Mouse (Mus musculus) erythroblast, adult 5-6 weeks (primary cell): ENCODE results near the gene Kcnmb1. TPM values are rescaled to one million over a fixed set of nuclear protein-coding genes. Genes with fewer than 3 reads are reported as not detected.

Experiments
- ATAC-seq: replicated peaks from 2 replicates; pipeline ENCODE4 v1.8.0; 2016; ENCODE audit warnings: moderate number of reproducible peaks, mild to moderate bottlenecking, moderate TSS enrichment, inconsistent platforms; ENCODE audit not compliant: poor library complexity, low FRiP score, severe bottlenecking
- total RNA-seq, 2 experiments: library from RNA; stranded (forward) in 1 of 2; stranded (reverse) in 1 of 2; fragments of 150-400 nt in 1 of 2; fragments of 200-764, 138-1000 nt in 1 of 2; gene quantifications; 2 replicates each; pipeline versions ENCODE4 v1.2.3 to v1.2.4; 2015 to 2017; ENCODE audit warnings: low replicate concordance in 2 of 2

The Kcnmb1 gene
- total RNA-seq (2015; ENCODE audit: low replicate concordance) (not detected in 2 replicates), total RNA-seq (2017; ENCODE audit: low replicate concordance) (not detected in 2 replicates)

DNA sequence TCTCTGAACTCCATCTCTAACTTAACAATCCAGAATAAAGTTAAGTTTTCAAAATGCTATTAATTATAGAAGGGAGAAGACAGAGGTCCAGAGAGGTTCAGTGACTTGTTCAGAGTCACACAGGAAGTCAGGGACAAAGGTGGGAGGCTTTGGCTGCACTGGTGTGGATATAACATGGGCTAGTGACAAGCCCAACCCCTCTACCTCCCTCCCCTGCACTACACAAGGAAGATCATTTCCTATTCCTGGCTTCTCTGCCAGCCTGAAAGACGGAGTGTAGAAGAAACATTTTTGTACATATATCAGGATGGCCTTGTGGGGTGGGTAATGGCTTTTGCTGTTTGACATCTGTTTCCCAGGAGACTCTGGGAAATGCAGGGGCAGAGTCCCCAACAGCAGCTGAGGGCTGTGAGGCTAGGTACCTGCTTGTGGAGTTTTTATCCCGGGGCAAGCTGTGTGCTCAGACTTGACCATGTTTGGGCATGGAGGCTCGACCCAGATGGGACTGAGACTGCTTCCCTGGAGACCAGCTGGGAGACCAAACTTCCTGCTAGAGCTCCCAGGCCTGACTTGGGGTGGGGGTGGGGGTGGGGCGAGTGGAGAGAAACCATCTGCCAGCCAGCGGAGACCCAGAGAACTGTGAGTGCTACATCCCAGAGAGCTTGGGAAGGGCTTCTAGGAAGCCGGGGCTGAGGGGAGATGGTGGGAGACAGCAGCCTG lies at the start of gene Kcnmb1:
Kcnmb1 (plus strand) TSS at position 326 of the 720 bp plus-strand sequence.
- ATAC-seq: no peak

DNA sequence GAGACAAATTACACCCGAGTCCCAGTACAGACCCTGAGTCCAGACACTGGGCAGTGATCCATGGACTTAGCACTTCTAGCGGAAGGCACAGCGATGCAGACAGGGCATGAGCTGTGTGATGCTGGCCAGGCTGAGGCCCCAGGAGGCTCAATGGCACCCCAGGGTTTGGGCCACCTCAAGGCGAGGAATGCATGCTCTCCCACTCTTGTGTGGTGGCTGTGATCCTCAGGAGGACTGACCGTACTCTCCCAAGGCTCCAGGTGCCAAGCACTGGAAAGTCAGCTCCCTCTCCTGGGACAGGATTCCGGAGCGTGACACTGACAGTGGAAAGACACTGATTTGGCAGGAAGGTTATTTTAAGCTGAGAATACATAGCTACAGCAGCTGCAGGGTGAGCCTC lies 49.8 kb upstream of the Kcnmb1 start:
- no peak for ATAC-seq

DNA sequence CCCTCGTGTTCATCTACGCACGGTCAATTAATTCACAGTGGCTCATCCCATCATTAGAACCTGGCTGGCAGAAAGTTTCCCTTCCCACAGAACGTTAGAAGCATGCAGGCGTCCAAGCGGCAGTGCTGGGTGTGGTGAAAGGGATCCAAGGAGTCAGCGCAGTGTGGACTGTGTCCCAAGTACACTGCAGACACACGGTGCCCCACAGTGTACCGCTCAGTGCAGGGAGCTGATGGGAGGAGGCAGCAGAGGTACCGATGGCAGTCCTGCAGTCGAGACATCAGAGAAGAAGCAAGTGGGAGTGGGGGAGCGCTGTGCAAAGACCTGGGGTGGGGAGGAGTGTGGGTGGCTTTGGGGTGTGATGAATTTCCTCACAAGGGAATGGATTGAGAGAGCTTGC lies 48.6 kb upstream of the Kcnmb1 start:
- no peak for ATAC-seq

DNA sequence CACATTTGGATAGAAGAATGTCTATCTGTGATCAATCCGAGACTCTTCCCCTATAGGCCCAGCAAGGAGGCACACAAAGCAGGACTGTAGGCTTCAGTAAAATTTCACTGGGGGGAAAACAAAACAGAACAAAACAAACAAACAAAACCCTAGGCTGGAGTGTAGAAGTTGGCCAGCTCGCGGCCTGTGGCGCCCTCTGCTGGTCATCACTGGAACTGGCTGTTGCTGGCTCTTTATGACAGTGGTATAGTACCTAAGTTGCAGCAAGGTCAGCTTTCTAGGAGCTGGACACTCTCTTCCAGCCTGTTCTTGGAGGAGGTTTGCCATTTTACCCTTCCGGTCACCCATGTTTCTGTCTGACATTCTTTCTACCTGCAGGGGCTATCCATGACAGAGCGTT lies 45.2 kb upstream of the Kcnmb1 start:
- ATAC-seq: no peak

DNA sequence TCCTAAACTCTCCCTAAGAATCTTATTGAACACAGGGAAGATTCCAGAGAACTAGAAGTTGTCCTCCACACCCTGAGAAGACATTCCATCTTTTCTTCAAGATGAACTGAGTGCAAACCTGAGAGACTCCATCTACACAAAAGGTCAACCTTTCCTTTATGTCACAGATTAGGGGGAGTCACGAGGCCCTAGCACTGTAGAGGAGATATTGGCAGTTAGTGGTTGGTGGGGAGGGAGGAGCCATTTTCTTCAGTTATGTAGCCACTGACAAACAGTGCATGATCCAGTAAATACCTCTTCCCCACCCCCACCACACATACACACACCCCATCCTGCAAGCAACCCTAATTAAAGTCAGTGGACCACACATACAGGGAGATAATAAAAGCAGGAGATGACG lies 44.4 kb upstream of the Kcnmb1 start:
- ATAC-seq: no peak

DNA sequence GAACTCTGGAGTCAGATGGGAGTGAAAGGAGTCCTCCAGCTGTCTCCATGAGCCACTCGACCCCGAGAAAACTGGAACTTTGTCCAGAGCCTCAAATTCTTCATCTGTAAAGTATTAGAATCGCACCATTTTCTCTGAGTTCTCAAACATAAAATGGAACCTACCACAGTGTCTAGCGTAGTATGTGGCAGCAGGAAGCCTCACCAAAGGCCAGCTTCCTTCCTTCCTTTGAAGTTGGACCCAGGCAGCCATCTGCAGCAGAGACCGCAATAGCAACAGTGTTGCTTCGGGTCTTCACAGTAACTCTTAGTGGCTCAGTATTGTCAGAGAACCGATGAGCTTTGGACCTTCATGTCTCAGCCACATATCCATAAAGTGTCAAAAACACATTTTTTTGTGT lies 43.0 kb upstream of the Kcnmb1 start:
- ATAC-seq: no peak

DNA sequence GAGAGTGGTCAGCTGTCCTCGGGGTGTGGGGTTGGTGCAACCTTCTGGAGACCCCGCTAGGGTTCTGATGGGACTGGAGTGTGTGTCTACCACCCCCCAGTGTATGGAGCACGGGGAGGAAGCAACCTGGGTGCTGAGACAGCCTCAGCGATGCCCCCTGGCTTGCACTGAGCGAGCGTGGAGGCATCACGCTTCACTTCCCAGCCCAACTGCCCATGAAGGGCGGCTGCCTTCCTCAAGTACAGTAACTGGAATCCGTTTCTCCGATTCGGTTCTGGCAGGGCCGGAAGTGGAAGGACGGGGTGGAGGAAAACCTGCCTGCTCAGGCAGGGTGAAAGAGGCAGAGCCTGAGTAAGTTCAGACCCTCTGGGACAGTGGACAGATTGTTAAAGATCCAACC lies 41.4 kb upstream of the Kcnmb1 start:
- ATAC-seq: no peak

DNA sequence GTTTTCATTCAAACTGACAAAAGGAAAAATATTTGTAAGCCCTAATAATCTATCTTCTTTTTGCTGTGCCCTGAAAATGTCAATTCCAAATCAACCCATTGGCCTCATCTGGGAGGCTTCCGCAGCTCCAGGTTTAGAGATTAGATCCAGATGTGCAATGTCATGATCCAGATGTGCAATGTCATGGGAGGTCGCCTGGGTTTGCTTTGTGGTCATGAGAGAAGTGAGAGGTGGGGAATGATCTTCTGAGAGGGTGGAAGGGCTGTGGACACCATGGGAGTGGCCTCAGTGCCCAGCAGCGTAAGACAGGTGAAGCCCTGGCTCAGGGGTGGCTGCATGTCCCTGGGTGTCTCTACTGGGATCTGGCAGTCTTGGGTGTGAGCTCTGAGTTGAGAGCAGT lies 39.8 kb upstream of the Kcnmb1 start:
- no peak for ATAC-seq

DNA sequence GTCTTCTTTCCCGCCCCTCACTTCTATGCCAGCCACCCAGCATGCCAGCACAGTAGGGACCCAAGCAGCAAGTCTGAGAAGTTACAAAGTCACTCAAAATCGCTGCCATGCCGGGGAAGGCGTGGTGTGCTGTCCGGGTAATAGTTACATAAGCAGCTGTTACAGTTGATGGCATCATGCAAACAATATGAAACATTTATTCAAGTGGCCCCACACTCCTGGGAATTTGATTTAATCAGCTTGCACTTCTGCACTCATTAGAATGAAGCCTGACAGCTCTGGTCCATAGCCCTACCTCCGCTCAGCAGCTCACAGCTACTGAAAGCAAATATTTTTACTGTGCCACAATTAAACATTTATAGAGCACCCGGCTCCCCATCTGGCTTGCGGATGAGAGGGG lies 37.0 kb upstream of the Kcnmb1 start:
- no peak for ATAC-seq

DNA sequence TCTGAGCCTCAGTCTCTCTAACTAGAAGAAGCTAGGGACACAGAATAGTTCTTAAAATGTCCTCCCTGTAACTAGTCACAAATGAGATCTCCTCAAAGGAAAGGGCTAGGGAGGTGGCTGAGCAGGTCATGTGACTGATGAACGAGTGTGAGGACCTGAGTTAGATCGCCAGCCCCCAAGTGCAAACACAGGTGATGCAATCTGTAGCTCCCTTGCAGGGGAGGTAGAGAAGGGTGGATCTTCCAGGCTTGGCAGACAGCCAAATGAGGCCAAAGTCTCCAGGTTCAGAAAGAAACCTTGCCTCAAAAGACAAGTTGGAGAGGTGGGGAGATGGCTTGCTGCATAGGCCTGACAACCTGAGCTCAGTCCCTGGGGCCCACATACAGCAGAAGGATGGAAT lies 36.3 kb upstream of the Kcnmb1 start:
- no peak for ATAC-seq

DNA sequence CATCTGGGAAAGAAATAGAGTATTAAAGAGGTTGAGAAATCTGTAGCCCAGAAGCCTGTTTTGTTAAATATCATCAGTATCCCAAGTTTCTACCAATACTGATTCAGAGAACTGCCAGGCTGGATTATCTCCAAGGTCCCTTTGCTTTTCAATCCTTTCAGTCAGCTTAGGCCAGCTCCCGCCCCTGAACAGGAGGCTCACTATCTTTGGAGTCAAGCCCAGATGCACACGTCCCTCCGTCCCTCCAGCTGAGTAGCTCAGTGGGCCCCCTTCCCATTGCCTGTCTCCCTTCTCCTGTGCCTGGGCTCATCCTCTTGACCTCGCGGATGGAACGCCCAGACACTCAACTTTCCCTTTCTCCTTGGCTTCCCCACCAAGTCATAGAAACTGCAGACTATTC lies 35.5 kb upstream of the Kcnmb1 start:
- no peak for ATAC-seq

DNA sequence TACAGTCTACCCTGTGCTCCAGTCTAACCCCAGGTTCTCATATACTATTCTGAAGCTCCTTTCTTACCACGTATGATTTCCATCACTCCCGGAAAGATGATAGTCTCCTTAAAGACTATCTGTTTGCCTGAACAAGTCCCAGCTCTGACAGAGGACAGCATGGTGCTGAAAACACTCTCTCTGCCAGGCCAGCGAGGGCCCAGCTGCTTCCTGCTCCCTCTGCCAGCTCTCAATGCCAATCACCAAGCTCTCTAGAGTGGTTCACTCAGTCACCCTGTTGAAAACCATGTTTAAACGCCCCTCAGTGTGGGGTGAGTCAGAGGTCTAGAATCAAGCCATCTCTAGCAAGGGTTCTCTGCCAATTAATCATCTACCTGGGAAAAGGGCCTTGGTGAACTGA lies 35.0 kb upstream of the Kcnmb1 start:
- ATAC-seq: no peak

DNA sequence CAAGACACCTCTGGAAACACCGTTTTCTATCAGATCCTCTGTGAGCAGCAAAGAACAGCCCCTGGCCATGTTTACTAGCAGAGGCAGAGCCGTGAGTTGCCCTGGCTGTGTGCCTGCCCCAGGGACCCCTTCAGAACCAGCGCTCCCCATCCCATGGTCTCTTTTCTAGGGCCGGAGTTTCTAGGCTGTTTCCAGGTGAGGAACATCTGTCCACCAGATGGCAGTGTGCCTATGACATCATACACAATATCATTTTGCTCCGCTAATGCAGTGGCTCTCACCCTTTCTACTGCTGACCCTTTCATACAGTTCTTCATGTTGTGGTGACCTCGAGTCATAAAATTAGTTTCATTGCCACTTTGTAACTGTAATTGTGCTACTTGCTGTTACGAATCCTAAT lies 34.2 kb upstream of the Kcnmb1 start:
- ATAC-seq: no peak

DNA sequence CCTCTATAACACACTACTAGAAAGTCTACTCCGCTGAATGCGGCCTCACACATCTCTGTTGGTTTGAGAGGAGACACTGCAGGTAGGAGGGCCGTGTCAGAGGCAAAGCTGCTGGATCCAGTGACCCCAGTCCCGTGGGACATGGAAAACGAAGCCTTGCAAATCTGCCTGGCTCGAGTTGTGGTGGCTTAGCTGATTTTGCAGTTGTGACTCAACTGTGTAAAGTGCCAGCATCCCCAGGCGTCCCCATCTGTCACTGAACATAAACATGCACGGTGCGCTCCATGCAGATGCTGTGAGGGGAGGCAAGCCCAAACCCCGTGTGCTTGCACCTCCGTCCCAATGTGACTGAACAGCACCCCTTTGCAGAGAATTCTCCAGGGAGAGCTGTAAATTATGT lies 33.4 kb upstream of the Kcnmb1 start:
- ATAC-seq: no peak

DNA sequence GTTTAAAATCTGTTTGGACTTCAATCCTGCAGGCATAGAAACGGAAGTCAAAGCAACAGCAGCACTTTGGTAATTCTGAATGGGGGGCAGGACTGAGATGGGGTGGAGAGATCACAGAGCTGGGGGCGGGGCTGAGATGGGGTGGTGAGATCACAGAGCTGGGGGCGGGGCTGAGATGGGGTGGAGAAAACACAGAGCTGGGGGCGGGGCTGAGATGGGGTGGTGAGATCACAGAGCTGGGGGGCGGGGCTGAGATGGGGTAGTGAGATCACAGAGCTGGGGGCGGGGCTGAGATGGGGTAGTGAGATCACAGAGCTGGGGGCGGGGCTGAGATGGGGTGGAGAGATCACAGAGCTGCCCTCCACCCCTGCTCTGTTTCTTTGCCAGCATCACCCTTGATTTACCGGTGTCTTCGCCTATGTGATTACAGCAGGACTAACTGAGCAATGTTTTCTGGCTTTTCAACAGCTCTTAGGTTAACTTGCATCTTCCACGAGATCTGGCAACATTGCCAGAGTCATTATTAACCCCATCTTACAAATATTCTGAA lies 30.9 kb upstream of the Kcnmb1 start:
- ATAC-seq: no peak

DNA sequence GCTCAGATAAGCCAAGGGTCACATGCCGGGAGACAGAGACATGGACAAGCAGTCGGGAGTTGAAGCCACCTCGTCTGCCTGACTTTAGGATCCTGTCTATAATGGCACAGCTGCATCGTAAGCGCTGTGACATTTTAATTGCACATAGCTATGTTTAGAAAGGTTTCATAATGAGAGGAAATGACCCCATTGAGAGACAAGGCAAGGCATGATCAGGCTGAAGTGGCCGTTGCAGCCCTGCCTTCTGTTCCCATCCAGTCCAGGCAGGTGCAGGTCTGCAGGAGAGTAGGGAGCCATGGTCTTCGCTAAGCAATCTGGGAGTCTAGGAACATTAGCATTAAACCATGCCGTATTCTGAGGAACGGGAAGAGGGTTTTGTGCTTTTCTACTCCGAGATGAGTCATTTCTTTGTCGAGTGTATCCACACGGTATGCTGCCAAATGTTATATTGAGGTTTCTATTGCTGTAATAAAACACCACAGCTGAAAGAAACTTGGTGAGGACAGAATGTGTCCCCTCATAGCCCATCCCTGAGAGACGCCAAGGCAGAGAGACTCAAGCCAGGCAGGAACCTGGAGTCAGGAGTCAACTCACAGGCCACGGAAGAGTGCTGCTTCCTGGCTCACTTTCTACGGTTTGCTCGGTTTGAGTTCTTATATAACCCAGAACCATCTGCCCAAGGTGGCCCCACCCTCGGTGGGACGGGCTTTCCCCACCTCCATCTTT lies 30.3 kb upstream of the Kcnmb1 start:
- no peak for ATAC-seq

DNA sequence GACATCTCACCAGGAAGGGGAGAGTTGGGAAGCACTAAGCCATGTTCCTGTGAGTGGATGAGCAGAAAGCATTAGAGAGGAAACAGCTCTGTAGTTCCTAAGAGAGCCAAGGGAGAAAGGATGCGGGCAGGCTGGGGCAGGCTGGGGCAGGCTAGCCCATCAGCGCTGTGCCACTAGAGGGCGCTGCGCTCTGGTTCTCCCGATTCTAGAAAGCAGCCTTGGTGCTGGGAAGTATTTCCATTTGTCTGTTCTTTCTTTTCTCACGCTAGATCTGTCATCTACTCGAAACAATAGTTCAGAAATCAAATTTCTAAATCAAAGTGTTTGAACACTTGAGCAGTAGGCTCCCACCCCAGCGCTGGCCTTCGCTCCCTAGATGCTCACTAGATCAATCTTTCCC lies 28.5 kb upstream of the Kcnmb1 start:
- ATAC-seq: peak; percentile 66; the same call in 1 of the 2 replicates

DNA sequence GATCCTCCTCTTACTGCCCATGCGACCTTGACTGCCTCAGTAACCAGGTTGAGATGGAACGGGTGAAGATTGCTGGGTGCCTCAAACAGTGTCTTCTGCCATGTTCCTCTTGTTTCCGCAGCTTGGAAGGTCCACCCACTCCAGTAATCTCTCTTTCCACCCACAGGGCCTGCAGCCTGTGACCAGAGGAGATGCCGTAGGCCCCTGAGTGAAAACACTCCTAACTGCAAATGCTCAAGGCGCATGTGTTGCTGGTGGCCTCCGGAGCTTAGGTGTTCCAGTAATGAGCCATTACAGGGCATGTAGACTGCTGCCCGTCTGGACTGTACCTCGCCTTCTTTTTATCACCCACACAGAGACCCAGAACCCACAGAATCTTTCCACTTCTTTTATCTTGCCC lies 25.2 kb upstream of the Kcnmb1 start:
- ATAC-seq: no peak

DNA sequence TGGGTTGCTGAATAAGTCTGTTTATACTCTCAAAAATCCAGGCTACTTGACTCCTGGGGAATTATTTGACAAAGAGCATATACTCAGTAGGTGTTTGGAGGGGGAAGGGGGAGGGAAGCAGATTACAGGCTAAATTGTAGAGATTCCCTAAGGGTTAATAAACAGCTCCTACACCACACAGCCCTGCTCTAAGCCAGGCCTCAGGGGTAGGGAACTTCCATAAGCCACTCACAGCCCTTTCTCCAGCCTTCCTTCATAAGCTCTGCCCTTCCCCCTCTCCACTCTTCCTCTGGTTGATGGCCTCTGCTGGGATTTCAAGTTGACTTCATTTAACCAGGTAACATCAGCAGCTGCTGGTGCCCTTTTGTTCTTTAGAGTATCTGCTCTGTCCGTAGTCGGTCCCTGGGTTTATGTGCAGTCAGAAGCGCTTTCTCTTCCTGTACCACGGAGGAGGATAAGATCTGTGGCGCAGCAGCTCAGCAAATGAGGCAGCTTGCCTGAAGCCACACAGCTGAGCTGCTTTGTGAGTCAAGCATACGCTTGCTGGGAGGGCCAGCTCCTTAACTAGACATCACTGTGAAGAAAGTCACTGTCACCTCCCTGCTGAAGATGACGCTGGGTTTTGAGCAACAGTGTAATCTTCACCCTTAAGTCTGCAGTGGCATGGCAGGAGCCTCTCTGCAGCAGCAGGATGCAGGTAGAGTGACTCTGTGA lies 24.1 kb upstream of the Kcnmb1 start:
- 0 out of 2 replicates have a peak, but pooled peaks have one; percentile 28 for ATAC-seq

DNA sequence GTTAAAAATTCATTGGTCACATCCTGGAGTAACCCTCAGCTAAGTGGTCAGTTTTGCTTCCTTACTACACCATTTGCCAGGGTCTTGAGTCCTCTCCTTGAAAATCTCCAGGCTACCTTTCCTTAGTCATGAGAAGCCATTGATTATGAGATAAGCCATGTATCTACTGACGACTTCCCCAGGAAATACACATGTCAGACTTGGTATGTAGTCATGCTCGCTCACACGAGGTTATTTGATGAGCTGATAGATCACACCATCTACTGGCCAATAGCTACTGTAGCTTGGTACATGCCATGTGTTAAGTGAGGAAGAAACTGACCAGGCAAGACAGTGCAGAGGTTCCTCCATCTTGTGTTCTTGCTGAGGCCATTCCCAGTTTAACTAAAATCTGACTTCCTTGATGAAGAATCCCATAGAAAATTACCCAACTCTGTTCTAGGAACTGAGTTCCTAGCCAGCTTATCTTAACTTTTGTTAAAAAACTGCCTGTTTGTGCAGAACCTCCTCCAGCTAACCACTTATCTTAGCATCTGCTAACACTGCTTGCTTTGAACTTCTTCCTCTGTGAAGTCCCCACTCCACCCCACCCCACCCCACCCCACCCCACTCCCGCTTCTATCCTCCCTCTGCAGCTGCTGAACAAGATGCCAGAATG lies 23.2 kb upstream of the Kcnmb1 start:
- ATAC-seq: no peak
